Mouse (Mus musculus) thymus, postnatal 4 days (tissue): ENCODE measurements around the gene Olfr76.
"Not testable (repeated sequence)": the region's sequence is repeated elsewhere in the genome, so short reads cannot be mapped to it uniquely, and the experiment has no call there.

Source experiments
- DNase-seq: peaks from one replicate; pipeline ENCODE4 v3.0.0; 2021

Gene Olfr76

GRCm38 (mm10) chr19:12123103-12123502, at the start of gene Olfr76:
TSS of gene Olfr76 (minus strand) at chr19:12123203.
- DNase-seq: no peak

GRCm38 (mm10) chr19:12170062-12170599, 47.1 kb upstream of the Olfr76 start, which contains the start of gene Olfr1555-ps1:
TSS of gene Olfr1555-ps1 (minus strand) at chr19:12170112.
- DNase-seq: not testable (repeated sequence)

GRCm38 (mm10) chr19:12145452-12145851, 22.4 kb upstream of the Olfr76 start:
- no peak for DNase-seq

DNA sequence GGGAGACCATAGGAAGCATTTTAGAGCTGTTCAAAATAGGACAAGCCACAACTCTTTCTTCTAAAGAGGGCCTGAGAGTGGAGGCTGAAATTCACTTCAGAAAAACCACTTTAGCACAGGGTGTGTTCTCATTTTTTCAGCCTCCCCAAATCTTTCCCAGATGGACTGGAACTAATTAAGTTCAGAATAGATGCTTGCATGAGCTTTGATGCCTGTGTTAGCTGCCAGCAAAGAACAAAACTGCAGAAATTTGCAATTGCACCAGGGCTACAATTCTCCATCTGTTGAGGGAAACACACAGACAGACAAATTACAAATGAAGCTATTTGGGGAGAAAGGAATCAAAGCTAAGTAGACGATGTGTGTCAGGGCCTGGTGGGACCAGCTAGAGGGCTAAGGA, 20.4 kb upstream of the Olfr76 start:
- no peak for DNase-seq

- DNase-seq: no peak
These were observed 11.3 kb upstream of the Olfr76 start for GRCm38 (mm10) chr19:12134289-12134688.

DNA sequence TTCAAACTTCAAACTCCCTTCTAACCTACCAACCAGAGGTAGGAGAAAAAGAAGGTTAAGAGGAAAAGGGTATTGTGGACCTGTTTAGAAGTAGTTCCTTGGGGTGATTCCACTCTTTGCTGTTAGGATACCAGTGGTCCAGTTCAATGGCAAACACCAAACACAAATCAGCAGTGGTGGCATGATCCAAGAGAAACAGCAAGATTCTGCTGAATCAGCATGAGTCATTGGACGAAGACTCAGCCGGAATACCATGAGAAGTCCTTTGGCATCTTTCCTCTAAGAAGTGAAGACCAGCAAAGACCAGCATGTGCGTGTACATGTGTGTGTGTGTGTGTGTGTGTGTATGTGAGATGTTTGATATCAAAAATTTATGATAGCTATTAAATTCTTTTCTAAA, 6.5 kb downstream of the Olfr76 start:
- no peak for DNase-seq

DNA sequence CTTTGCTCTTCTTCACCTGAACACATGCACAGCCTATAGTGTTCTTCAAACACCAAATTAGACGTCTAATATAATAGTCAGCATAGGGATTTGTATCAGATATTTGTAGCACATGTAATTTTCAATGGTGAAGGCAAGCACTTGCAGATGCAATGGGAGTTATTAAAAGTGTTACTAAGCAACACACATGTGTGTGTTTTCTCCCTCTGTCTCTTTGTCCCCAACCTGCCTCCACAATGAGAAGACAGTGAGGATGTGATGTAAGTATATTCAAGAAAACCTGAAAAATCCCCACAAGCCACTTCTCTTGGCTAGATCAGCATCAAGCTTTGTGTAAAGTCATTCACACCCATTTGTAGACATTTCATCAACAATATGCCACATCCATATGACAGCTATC, 7.2 kb downstream of the Olfr76 start, which contains the start of gene Olfr1428:
Gene Olfr1428 (minus strand): TSS at position 101 of the 400 bp plus-strand sequence.
- DNase-seq: no peak

- DNase-seq: no peak
These were observed 9.2 kb downstream of the Olfr76 start for GRCm38 (mm10) chr19:12113807-12114206.

DNA sequence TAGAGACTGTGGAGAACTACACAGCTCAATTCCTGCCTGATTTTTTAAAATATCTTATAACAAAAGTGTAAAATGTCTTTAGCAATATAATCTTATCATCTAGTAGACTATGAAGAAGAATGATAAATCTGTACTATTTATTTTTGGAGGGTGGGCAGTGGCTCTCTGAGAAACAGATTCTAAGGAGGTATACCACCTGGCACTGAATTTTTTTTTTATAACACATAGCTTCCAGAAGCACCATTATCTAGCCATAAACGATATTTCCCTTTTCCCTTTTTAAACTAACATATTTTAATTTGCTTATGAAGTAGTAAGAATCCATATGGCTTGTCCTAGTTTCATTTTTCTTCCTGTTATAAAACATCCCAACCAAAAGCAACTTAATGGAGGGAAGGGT, 18.5 kb downstream of the Olfr76 start:
- DNase-seq: no peak

- DNase-seq: no peak
These were observed 19.8 kb downstream of the Olfr76 start, which contains the start of gene Olfr1427 for GRCm38 (mm10) chr19:12103234-12103633. TSS of gene Olfr1427 (minus strand) at chr19:12103334.

GRCm38 (mm10) chr19:12091913-12092312, 31.1 kb downstream of the Olfr76 start, which contains the start of gene Olfr1426:
TSS of gene Olfr1426 (minus strand) at chr19:12092013.
- no peak for DNase-seq

DNA sequence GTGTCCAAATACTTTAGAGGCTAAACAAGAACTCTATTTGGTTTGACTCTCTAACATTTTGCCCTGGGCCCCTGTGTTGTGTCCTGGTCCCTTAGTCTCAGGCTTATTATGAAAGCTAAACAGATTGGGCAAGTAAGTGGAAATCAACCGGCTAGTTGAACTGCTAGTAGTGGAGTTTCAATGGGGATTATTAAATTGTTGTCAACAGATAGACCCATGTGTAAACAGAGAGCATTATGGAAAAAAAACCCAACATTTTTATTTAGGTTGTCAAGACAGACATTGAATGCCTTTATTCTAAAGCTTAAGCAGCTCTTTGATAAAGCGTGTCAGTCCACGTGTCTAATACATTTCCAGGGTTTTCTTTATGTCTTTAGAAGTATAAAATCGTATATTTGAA, 45.4 kb downstream of the Olfr76 start, which contains the start of gene Olfr1425:
Gene Olfr1425 (minus strand): TSS at position 101 of the 400 bp plus-strand sequence.
- DNase-seq: not testable (repeated sequence)

DNA sequence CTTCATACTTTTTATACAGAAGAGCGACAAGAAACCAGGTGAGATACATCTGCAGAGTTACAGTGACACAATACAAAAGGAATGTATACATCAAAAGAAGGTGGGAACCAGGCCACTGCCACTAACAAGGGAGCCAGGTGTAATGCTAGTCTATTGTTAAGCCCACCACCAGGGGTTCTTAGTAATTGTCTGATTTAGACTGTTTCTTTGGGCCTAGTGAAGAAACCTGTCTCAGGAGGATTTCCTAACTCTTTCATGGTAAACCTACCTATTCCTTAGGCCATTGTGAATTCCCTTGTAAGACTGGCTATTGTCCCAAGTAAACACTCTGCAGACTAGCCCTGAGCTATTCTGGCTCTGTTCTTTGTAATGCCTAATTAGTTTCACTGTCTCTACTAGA, 53.5 kb downstream of the Olfr76 start:
- not testable (repeated sequence) for DNase-seq
